Mouse (Mus musculus) 3134 (cell line): ENCODE measurements at regions not wholly inside any gene's neighbourhood (a gene's known extent, or its start where the extent isn't known, plus 50 kb on each side); places are given as distances from the start of the nearest gene placed in this dataset.

ENCODE experiments used
- DNase-seq: peaks from one replicate; pipeline ENCODE4 v3.0.0-alpha.2; 2011; ENCODE audit warnings: low spot score; ENCODE audit not compliant: insufficient read length; ENCODE audit errors: extremely low read depth

GRCm38 (mm10) chr19:15299474-15299873, 647.7 kb downstream of the Psat1 start:
- DNase-seq = no peak

GRCm38 (mm10) chr19:15285016-15285415, 662.1 kb downstream of the Psat1 start:
- no peak for DNase-seq

GRCm38 (mm10) chr19:15242781-15243180, 644.9 kb upstream of the Tle4 start:
- DNase-seq = no peak

GRCm38 (mm10) chr19:15230129-15230927, 632.5 kb upstream of the Tle4 start:
- DNase-seq = no peak

- no peak for DNase-seq
Measured at GRCm38 (mm10) chr19:15217387-15217786, 619.5 kb upstream of the Tle4 start.

GRCm38 (mm10) chr19:15214651-15215050, 616.8 kb upstream of the Tle4 start:
- DNase-seq = no peak

GRCm38 (mm10) chr19:15212881-15213280, 615.0 kb upstream of the Tle4 start:
- DNase-seq = no peak

GRCm38 (mm10) chr19:15203039-15203438, 605.2 kb upstream of the Tle4 start:
- DNase-seq = no peak

GRCm38 (mm10) chr19:15201262-15201661, 603.4 kb upstream of the Tle4 start:
- DNase-seq = no peak

GRCm38 (mm10) chr19:15200792-15201191, 602.9 kb upstream of the Tle4 start:
- no peak for DNase-seq

GRCm38 (mm10) chr19:15200361-15200760, 602.5 kb upstream of the Tle4 start:
- no peak for DNase-seq

- no peak for DNase-seq
Measured at GRCm38 (mm10) chr19:15199692-15200091, 601.8 kb upstream of the Tle4 start.

GRCm38 (mm10) chr19:15175221-15175620, 577.4 kb upstream of the Tle4 start:
- DNase-seq = no peak

- DNase-seq = no peak
Measured at GRCm38 (mm10) chr19:15173301-15173700, 575.5 kb upstream of the Tle4 start.

GRCm38 (mm10) chr19:15167184-15167583, 569.3 kb upstream of the Tle4 start:
- no peak for DNase-seq

- no peak for DNase-seq
Measured at GRCm38 (mm10) chr19:15160641-15161040, 562.8 kb upstream of the Tle4 start.

- no peak for DNase-seq
Measured at GRCm38 (mm10) chr19:15158653-15159052, 560.8 kb upstream of the Tle4 start.

GRCm38 (mm10) chr19:15158177-15158576, 560.3 kb upstream of the Tle4 start:
- DNase-seq = no peak

- DNase-seq = no peak
Measured at GRCm38 (mm10) chr19:15154693-15155092, 556.8 kb upstream of the Tle4 start.

GRCm38 (mm10) chr19:15146325-15146724, 548.5 kb upstream of the Tle4 start:
- DNase-seq = no peak

- no peak for DNase-seq
Measured at GRCm38 (mm10) chr19:15127122-15127521, 529.3 kb upstream of the Tle4 start.

GRCm38 (mm10) chr19:15108441-15109026, 510.7 kb upstream of the Tle4 start:
- no peak for DNase-seq
